Comparison of ENCODE assay signal across 24 mouse cellular contexts in the genomic region with DNA sequence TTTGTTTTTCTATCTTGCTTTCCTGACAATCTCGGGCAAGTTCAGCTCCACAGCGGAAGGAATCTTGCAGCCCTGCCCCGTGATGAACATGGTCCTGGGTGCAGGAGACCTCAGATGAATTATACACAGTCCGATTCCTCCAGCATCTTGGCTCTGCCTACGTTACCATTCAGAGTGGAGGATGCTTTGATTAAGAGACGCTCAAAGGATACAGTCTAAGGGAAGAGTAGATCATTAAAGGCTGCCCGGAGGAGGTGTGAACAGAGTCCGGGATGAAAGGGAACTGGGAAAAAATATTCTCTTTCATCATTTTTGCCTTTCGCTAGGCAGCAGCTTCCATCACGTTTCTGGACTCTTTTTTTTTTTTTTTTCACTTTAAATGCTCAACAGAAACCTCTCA. TPM values are rescaled to one million over a fixed set of nuclear protein-coding genes. Genes with fewer than 3 reads are reported as not detected.
DNase-seq lines count a peak whose midpoint lies in the region; ATAC-seq and TF ChIP-seq lines count a peak whose summit lies in the region.
"Had no signal": no experiment of that assay in that cellular context is flagged by ENCODE, and none has a peak within 500 bp of the region (broad histone marks: within the 10 kb centered on the region; RNA-seq: fewer than 3 reads in every experiment).

No protein-coding gene starts in this region.

- H3K9ac ChIP-seq in heart, embryonic 13.5 days, result no peak overlapping the region
- no peak overlapping the region; the same call in 1 of the 2 replicates for H3K9ac ChIP-seq in heart, embryonic 11.5 days (ENCODE audit: low read depth, low read length)
- H3K9ac ChIP-seq in midbrain, embryonic 15.5 days, result no peak overlapping the region
- H3K9ac ChIP-seq in midbrain, embryonic 13.5 days (replicated peaks), result no peak overlapping the region
- H3K9ac ChIP-seq: embryonic facial prominence, embryonic 12.5 days; forebrain, embryonic 13.5 days; forebrain, embryonic 15.5 days had no signal

- no peak for ATAC-seq in heart, embryonic 13.5 days (ENCODE audit: extremely low read depth, insufficient number of reproducible peaks, low FRiP score, low TSS enrichment)
- no peak for ATAC-seq in heart, embryonic 11.5 days (replicated peaks; ENCODE audit: insufficient number of reproducible peaks, low FRiP score, low TSS enrichment)
- peak; percentile 70 for ATAC-seq in midbrain, embryonic 15.5 days (replicated peaks)
- no peak for ATAC-seq in midbrain, embryonic 13.5 days
- ATAC-seq: activated CD4-positive, CD25-positive, alpha-beta regulatory T cell, adult 4 months; CD4-positive, CD25-positive, alpha-beta regulatory T cell, adult 4 months; forebrain, embryonic 13.5 days; forebrain, embryonic 15.5 days; Patski had no signal

- H3K4me3 ChIP-seq in heart, embryonic 10.5 days, result no peak overlapping the region
- H3K4me3 ChIP-seq in heart, embryonic 13.5 days, result no peak overlapping the region
- H3K4me3 ChIP-seq in heart, embryonic 11.5 days (ENCODE audit: low read depth, low read length), result no peak overlapping the region
- H3K4me3 ChIP-seq in midbrain, embryonic 15.5 days, result no peak overlapping the region
- no peak overlapping the region for H3K4me3 ChIP-seq in midbrain, embryonic 13.5 days (replicated peaks)
- H3K4me3 ChIP-seq: embryonic facial prominence, embryonic 10.5 days; embryonic facial prominence, embryonic 12.5 days; forebrain, embryonic 13.5 days; forebrain, embryonic 15.5 days had no signal

- no peaks in the 10 kb centered on the region for H3K27me3 ChIP-seq in heart, embryonic 10.5 days (ENCODE audit: insufficient read depth, poor library complexity, severe bottlenecking)
- H3K27me3 ChIP-seq in heart, embryonic 13.5 days (replicated peaks), result no peaks in the 10 kb centered on the region
- H3K27me3 ChIP-seq in heart, embryonic 11.5 days (ENCODE audit: control insufficient read depth, insufficient read depth, low read length), result no peaks in the 10 kb centered on the region
- H3K27me3 ChIP-seq in midbrain, embryonic 15.5 days (replicated peaks), result no peaks in the 10 kb centered on the region; the same call in 1 of the 2 replicates
- peaks cover 19% of the 10 kb centered on the region for H3K27me3 ChIP-seq in midbrain, embryonic 13.5 days
- H3K27me3 ChIP-seq: CH12.LX; embryonic facial prominence, embryonic 12.5 days; forebrain, embryonic 15.5 days had no signal

- no peak for DNase-seq in heart, embryonic 10.5 days (ENCODE audit: low spot score)
- DNase-seq in heart, postnatal 36 days, result no peak
- peak; percentile 60 for DNase-seq in brain, embryonic 14.5 days (ENCODE audit: low read depth)
- DNase-seq: adrenal gland, adult 8-10 months; adrenal gland, postnatal 14 days; adrenal gland, postnatal 36 days; B cell, adult 2 months; cerebellum, adult 11-12 months; cerebellum, adult 2 months; cerebellum, adult 9-10 months; cerebellum, postnatal 25 days had no signal

- peaks cover 29% of the 10 kb centered on the region for H3K36me3 ChIP-seq in heart, embryonic 10.5 days
- peaks cover 37% of the 10 kb centered on the region for H3K36me3 ChIP-seq in heart, embryonic 13.5 days
- H3K36me3 ChIP-seq in heart, embryonic 11.5 days (ENCODE audit: control insufficient read depth, insufficient read depth, low read length), result 0 out of 2 replicates have a peak, but pooled peaks cover 2% of the 10 kb centered on the region
- no peaks in the 10 kb centered on the region for H3K36me3 ChIP-seq in midbrain, embryonic 15.5 days (replicated peaks)
- no peaks in the 10 kb centered on the region for H3K36me3 ChIP-seq in midbrain, embryonic 13.5 days
- H3K36me3 ChIP-seq: embryonic facial prominence, embryonic 10.5 days; embryonic facial prominence, embryonic 12.5 days; forebrain, embryonic 15.5 days; G1E had no signal

- no peak overlapping the region for H3K4me2 ChIP-seq in heart, embryonic 13.5 days
- H3K4me2 ChIP-seq in heart, embryonic 11.5 days, result no peak overlapping the region
- no peak overlapping the region for H3K4me2 ChIP-seq in midbrain, embryonic 15.5 days
- no peak overlapping the region for H3K4me2 ChIP-seq in midbrain, embryonic 13.5 days (replicated peaks)
- H3K4me2 ChIP-seq: embryonic facial prominence, embryonic 12.5 days; forebrain, embryonic 13.5 days; forebrain, embryonic 15.5 days had no signal

- H3K9me3 ChIP-seq in heart, embryonic 10.5 days, result no peaks in the 10 kb centered on the region
- H3K9me3 ChIP-seq in heart, embryonic 13.5 days, result no peaks in the 10 kb centered on the region
- H3K9me3 ChIP-seq in heart, embryonic 11.5 days (replicated peaks; ENCODE audit: control insufficient read depth, low read length), result no peaks in the 10 kb centered on the region
- no peaks in the 10 kb centered on the region for H3K9me3 ChIP-seq in midbrain, embryonic 15.5 days
- no peaks in the 10 kb centered on the region for H3K9me3 ChIP-seq in midbrain, embryonic 13.5 days
- H3K9me3 ChIP-seq: embryonic facial prominence, embryonic 10.5 days; embryonic facial prominence, embryonic 12.5 days; forebrain, embryonic 13.5 days; forebrain, embryonic 15.5 days; G1E had no signal

- H3K27ac ChIP-seq in heart, embryonic 10.5 days, result 0 out of 2 replicates have a peak overlapping the region, but pooled peaks have one; percentile 52
- 0 out of 2 replicates have a peak overlapping the region, but pooled peaks have one; percentile 64 for H3K27ac ChIP-seq in heart, embryonic 13.5 days (replicated peaks)
- H3K27ac ChIP-seq in heart, embryonic 11.5 days (ENCODE audit: low read depth, low read length), result no peak overlapping the region
- H3K27ac ChIP-seq in midbrain, embryonic 15.5 days, result no peak overlapping the region
- H3K27ac ChIP-seq in midbrain, embryonic 13.5 days, result no peak overlapping the region
- H3K27ac ChIP-seq: embryonic facial prominence, embryonic 10.5 days; embryonic facial prominence, embryonic 12.5 days; forebrain, embryonic 13.5 days; forebrain, embryonic 15.5 days had no signal

- intact Hi-C loops in heart, postnatal 36 days (cut with DNase I), result no loop called here

- no peak for TF ChIP-seq CTCF in brain, embryonic 14.5 days (IDR thresholded peaks at IDR 0.05; ENCODE audit: borderline replicate concordance, extremely low read depth, insufficient read depth, insufficient read length)

- no peak for TF ChIP-seq POLR2A in brain, embryonic 14.5 days (IDR thresholded peaks at IDR 0.05; ENCODE audit: borderline replicate concordance, extremely low read depth, insufficient read depth, insufficient read length, poor library complexity, severe bottlenecking)

- H3K4me1 ChIP-seq in heart, embryonic 10.5 days, result peaks cover 46% of the 10 kb centered on the region
- peaks cover 43% of the 10 kb centered on the region for H3K4me1 ChIP-seq in heart, embryonic 13.5 days
- peaks cover 26% of the 10 kb centered on the region for H3K4me1 ChIP-seq in heart, embryonic 11.5 days (ENCODE audit: control insufficient read depth, insufficient read depth, low read length)
- H3K4me1 ChIP-seq in midbrain, embryonic 15.5 days, result peaks cover 6% of the 10 kb centered on the region
- H3K4me1 ChIP-seq in midbrain, embryonic 13.5 days (replicated peaks), result peaks cover 8% of the 10 kb centered on the region

- WGBS in heart, embryonic 10.5 days, result 73% methylated on average over 10 of the region's 10 CpGs
- 62% methylated on average over 10 of the region's 10 CpGs for WGBS in heart, embryonic 13.5 days
- WGBS in heart, embryonic 11.5 days (ENCODE audit: insufficient replicate concordance), result 60% methylated on average over 10 of the region's 10 CpGs
- WGBS in midbrain, embryonic 15.5 days, result 66% methylated on average over 10 of the region's 10 CpGs
- 79% methylated on average over 10 of the region's 10 CpGs for WGBS in midbrain, embryonic 13.5 days

RNA-seq across cellular contexts. Expression of a gene that starts 27.4 kb away (rescaled TPM):
- 101 and 175 TPM in 2 replicates for polyA plus RNA-seq in heart, embryonic 10.5 days (2016; fragmentation: Nextera tagmentation; extraction: Ambion mirVana)
- total RNA-seq in heart, postnatal 36 days (2021), result 100 to 1,000 TPM; 141 to 147 TPM
- polyA plus RNA-seq in heart, embryonic 13.5 days (2015; fragmentation: Nextera tagmentation; extraction: Ambion mirVana), result 127 and 145 TPM in 2 replicates
- polyA plus RNA-seq in heart, embryonic 11.5 days (2014; fragmentation: Nextera tagmentation; extraction: Ambion mirVana), result 122 and 141 TPM in 2 replicates
- 9.8 and 12.4 TPM in 2 replicates for polyA plus RNA-seq in midbrain, embryonic 15.5 days (2015; fragmentation: Nextera tagmentation; extraction: Ambion mirVana)
- polyA plus RNA-seq in midbrain, embryonic 13.5 days (2015; fragmentation: Nextera tagmentation; extraction: Ambion mirVana), result 8.1 and 8.9 TPM in 2 replicates
- 13.0 and 18.3 TPM in 2 replicates for polyA plus RNA-seq in brain, embryonic 14.5 days (2012; rRNA removed)
- polyA plus RNA-seq: G1E, Patski had no signal

Comparison
In these comparisons a context has a peak if more than half of its experiments do, and no peak if none do; other contexts are left out.
1. H3K27ac ChIP-seq: peak in heart, embryonic 10.5 days (single experiment) and heart, embryonic 13.5 days (single experiment); none in heart, embryonic 11.5 days (single experiment), midbrain, embryonic 15.5 days (single experiment) and midbrain, embryonic 13.5 days (single experiment).